Mouse (Mus musculus): Measurements from ENCODE around the gene Zfp609.

DNA sequence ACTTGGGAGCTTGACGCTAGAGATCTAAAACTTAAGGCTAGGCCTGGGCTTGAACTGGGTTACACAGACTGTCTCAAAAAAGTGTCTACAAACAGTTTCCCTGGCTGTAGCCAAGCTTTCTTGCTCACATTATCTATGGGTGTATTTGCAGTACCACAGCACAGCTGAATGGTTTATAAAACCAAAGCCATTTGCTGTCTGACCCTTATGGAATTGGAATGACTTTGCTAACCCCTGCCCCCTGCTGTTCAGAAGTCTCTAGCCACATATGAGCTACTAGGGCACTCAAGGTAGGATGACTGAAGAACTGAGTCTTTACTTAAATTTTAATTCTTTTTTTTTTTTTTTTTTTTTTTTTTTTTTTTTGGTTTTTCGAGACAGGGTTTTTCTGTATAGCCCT is 2.0 kb upstream of the Zfp609 start:
- TF ChIP-seq CTCF (IDR thresholded peaks at IDR 0.05; ENCODE audit: low read depth, low read length) (no peak), POLR2A (IDR thresholded peaks at IDR 0.05; ENCODE audit: extremely low read depth, insufficient read depth, low read length) (no peak)
